Mouse (Mus musculus) intestine, embryonic 14.5 days (tissue): ENCODE data around the gene Zbtb20. TPM values are rescaled to one million over a fixed set of nuclear protein-coding genes. Genes with fewer than 3 reads are reported as not detected.

Experiments used
- ATAC-seq: fragments of 200-750 bp; cut with Nextera tagmentation; replicated peaks from 2 replicates; pipeline ENCODE4 v1.8.0; 2017; ENCODE audit warnings: low read depth, moderate number of reproducible peaks, moderate TSS enrichment, moderate library complexity; ENCODE audit not compliant: low FRiP score, low TSS enrichment
- DNase-seq: peaks from one replicate; pipeline ENCODE4 v3.0.0-alpha.2; 2018; ENCODE audit warnings: low spot score
- H3K27ac ChIP-seq: fragments of 300-500 bp; sonication (generic); 2 replicates; pipeline ENCODE4 v1.5.1; 2014; ENCODE audit warnings: low read depth, mild to moderate bottlenecking, control low read depth
- H3K27me3 ChIP-seq: fragments of 300-500 bp; sonication (generic); replicated peaks from 2 replicates; pipeline ENCODE4 v1.6.1; 2014; ENCODE audit warnings: low read length, control low read depth; ENCODE audit not compliant: control insufficient read depth, insufficient read depth
- H3K36me3 ChIP-seq: fragments of 300-500 bp; sonication (generic); 2 replicates; pipeline ENCODE4 v1.6.1; 2014; ENCODE audit warnings: low read length, control low read depth; ENCODE audit not compliant: control insufficient read depth, insufficient read depth
- H3K4me1 ChIP-seq: fragments of 300-500 bp; sonication (generic); replicated peaks from 2 replicates; pipeline ENCODE4 v1.6.1; 2014; ENCODE audit warnings: low read length, control low read depth, mixed read lengths; ENCODE audit not compliant: control insufficient read depth, insufficient read depth
- H3K4me2 ChIP-seq: fragments of 300-500 bp; sonication (generic); 2 replicates; pipeline ENCODE4 v1.6.1; 2014; ENCODE audit warnings: low read length
- H3K4me3 ChIP-seq: fragments of 300-500 bp; sonication (generic); 2 replicates; pipeline ENCODE4 v1.5.1; 2014; ENCODE audit warnings: low read depth, low read length, control low read depth, mixed read lengths
- H3K9ac ChIP-seq: fragments of 300-500 bp; sonication (generic); 2 replicates; pipeline ENCODE4 v1.6.1; 2014; ENCODE audit warnings: mild to moderate bottlenecking, low read length
- H3K9me3 ChIP-seq: fragments of 300-500 bp; sonication (generic); 2 replicates; pipeline ENCODE4 v1.6.1; 2016; ENCODE audit warnings: low read length, control low read depth; ENCODE audit not compliant: control insufficient read depth
- WGBS: fragments of 180-500 bp; shearing (Covaris S2); extraction: QIAGEN DNeasy Blood & Tissue Kit; methylation state at CpG from one replicate; pipeline ENCODE4 v1.1.7; 2014; 5-methylcytosine and 5-hydroxymethylcytosine counted together
- polyA plus RNA-seq: library from polyadenylated mRNA; unstranded; fragments of >200 nt; fragmentation: Nextera tagmentation; extraction: Ambion mirVana; gene quantifications from 2 replicates; pipeline ENCODE4 v1.2.1, GENCODE M21; 2014

Zbtb20 gene
- polyA plus RNA-seq, 1 experiment from 2014 or later: 27.3 TPM

- no peak for DNase-seq
Observed at GRCm38 (mm10) chr16:43508166-43508998, 632.7 kb downstream of the Zbtb20 start.

GRCm38 (mm10) chr16:43510516-43510915 is 634.8 kb downstream of the Zbtb20 start:
- Histone ChIP-seq H3K27me3 (no peaks in the 10 kb centered on the region), H3K36me3 (no peaks in the 10 kb centered on the region), H3K27ac (no peak overlapping the region), H3K4me1 (peaks cover 9% of the 10 kb centered on the region), H3K9me3 (no peaks in the 10 kb centered on the region), H3K4me3 (no peak overlapping the region), H3K4me2 (no peak overlapping the region), H3K9ac (no peak overlapping the region)
- no peak for ATAC-seq
- DNase-seq: no peak
- 59% methylated on average over 5 of the region's 5 CpGs for WGBS

More at GRCm38 (mm10) chr16:43508166-43508998, 632.7 kb downstream of the Zbtb20 start:
- no peak overlapping the region for H3K27ac ChIP-seq
- H3K36me3 ChIP-seq: no peaks in the 10 kb centered on the region
- no peak overlapping the region for H3K4me2 ChIP-seq
- no peaks in the 10 kb centered on the region for H3K27me3 ChIP-seq
- H3K9me3 ChIP-seq: no peaks in the 10 kb centered on the region
- 84% methylated on average over 9 of the region's 9 CpGs for WGBS
- no peak for ATAC-seq
- H3K4me3 ChIP-seq: no peak overlapping the region
- H3K9ac ChIP-seq: no peak overlapping the region
- peaks cover 9% of the 10 kb centered on the region for H3K4me1 ChIP-seq

- Histone ChIP-seq H3K9me3 (no peaks in the 10 kb centered on the region), H3K4me2 (no peak overlapping the region), H3K4me1 (peaks cover 4% of the 10 kb centered on the region), H3K27me3 (no peaks in the 10 kb centered on the region), H3K9ac (no peak overlapping the region), H3K36me3 (no peaks in the 10 kb centered on the region), H3K4me3 (no peak overlapping the region), H3K27ac (no peak overlapping the region)
- no peak for ATAC-seq
- no peak for DNase-seq
- 66% methylated on average over 4 of the region's 4 CpGs for WGBS
Observed at GRCm38 (mm10) chr16:43511531-43511930, 635.9 kb downstream of the Zbtb20 start.

GRCm38 (mm10) chr16:43513933-43514332 is 638.3 kb downstream of the Zbtb20 start:
- H3K4me3 ChIP-seq: no peak overlapping the region
- no peaks in the 10 kb centered on the region for H3K27me3 ChIP-seq
- H3K4me1 ChIP-seq: no peaks in the 10 kb centered on the region
- H3K9ac ChIP-seq: no peak overlapping the region
- H3K9me3 ChIP-seq: no peaks in the 10 kb centered on the region
- H3K36me3 ChIP-seq: no peaks in the 10 kb centered on the region
- H3K4me2 ChIP-seq: no peak overlapping the region
- no peak overlapping the region for H3K27ac ChIP-seq
- ATAC-seq: no peak
- WGBS: 67% methylated on average over 5 of the region's 5 CpGs
- no peak for DNase-seq

- 75% methylated on average over 4 of the region's 4 CpGs for WGBS
Observed at GRCm38 (mm10) chr16:43515538-43515937, 639.9 kb downstream of the Zbtb20 start.

GRCm38 (mm10) chr16:43520274-43520673 is 644.6 kb downstream of the Zbtb20 start:
- Histone ChIP-seq H3K4me2 (no peak overlapping the region), H3K4me1 (no peaks in the 10 kb centered on the region), H3K9me3 (no peaks in the 10 kb centered on the region), H3K27me3 (no peaks in the 10 kb centered on the region), H3K27ac (no peak overlapping the region), H3K36me3 (no peaks in the 10 kb centered on the region), H3K4me3 (no peak overlapping the region), H3K9ac (no peak overlapping the region)
- WGBS: 84% methylated on average over 2 of the region's 2 CpGs
- DNase-seq: no peak
- no peak for ATAC-seq

More at GRCm38 (mm10) chr16:43515538-43515937, 639.9 kb downstream of the Zbtb20 start:
- Histone ChIP-seq H3K27ac (no peak overlapping the region), H3K9me3 (no peaks in the 10 kb centered on the region), H3K4me2 (no peak overlapping the region), H3K36me3 (no peaks in the 10 kb centered on the region), H3K4me1 (no peaks in the 10 kb centered on the region), H3K27me3 (no peaks in the 10 kb centered on the region), H3K4me3 (no peak overlapping the region), H3K9ac (no peak overlapping the region)
- ATAC-seq (no peak), DNase-seq (no peak)

- no peaks in the 10 kb centered on the region for H3K9me3 ChIP-seq
- 93% methylated on average over 4 of the region's 4 CpGs for WGBS
- no peak for DNase-seq
Observed at GRCm38 (mm10) chr16:43522482-43522881, 646.8 kb downstream of the Zbtb20 start.

GRCm38 (mm10) chr16:43524179-43524578 is 648.5 kb downstream of the Zbtb20 start:
- Histone ChIP-seq H3K9ac (no peak overlapping the region), H3K4me3 (no peak overlapping the region), H3K36me3 (no peaks in the 10 kb centered on the region), H3K27ac (no peak overlapping the region), H3K4me2 (no peak overlapping the region), H3K9me3 (no peaks in the 10 kb centered on the region), H3K4me1 (no peaks in the 10 kb centered on the region), H3K27me3 (no peaks in the 10 kb centered on the region)
- ATAC-seq (no peak), DNase-seq (no peak)
- WGBS: 89% methylated on average over 9 of the region's 9 CpGs

More at GRCm38 (mm10) chr16:43522482-43522881, 646.8 kb downstream of the Zbtb20 start:
- Histone ChIP-seq H3K9ac (no peak overlapping the region), H3K27ac (no peak overlapping the region), H3K4me3 (no peak overlapping the region), H3K4me2 (no peak overlapping the region), H3K27me3 (no peaks in the 10 kb centered on the region), H3K4me1 (no peaks in the 10 kb centered on the region), H3K36me3 (no peaks in the 10 kb centered on the region)
- ATAC-seq: no peak

- WGBS: 95% methylated on average over 6 of the region's 6 CpGs
- DNase-seq: no peak
Observed at GRCm38 (mm10) chr16:43525624-43526023, 649.9 kb downstream of the Zbtb20 start.

More at GRCm38 (mm10) chr16:43525624-43526023, 649.9 kb downstream of the Zbtb20 start:
- Histone ChIP-seq H3K4me1 (no peaks in the 10 kb centered on the region), H3K4me3 (no peak overlapping the region), H3K36me3 (no peaks in the 10 kb centered on the region), H3K9ac (no peak overlapping the region), H3K9me3 (no peaks in the 10 kb centered on the region), H3K4me2 (no peak overlapping the region), H3K27me3 (no peaks in the 10 kb centered on the region), H3K27ac (no peak overlapping the region)
- ATAC-seq: no peak
